Mouse (Mus musculus) intestine, embryonic 15.5 days (tissue): Measurements from ENCODE around the gene Ppt2. TPM values are rescaled to one million over a fixed set of nuclear protein-coding genes. Genes with fewer than 3 reads are reported as not detected.

Experiments used
- ATAC-seq: fragments of 200-750 bp; cut with Nextera tagmentation; 2 replicates; pipeline ENCODE4 v1.8.0; 2017; ENCODE audit warnings: moderate TSS enrichment, moderate library complexity
- H3K27ac ChIP-seq: fragments of 300-500 bp; sonication (generic); 2 replicates; pipeline ENCODE4 v1.5.1; 2015; ENCODE audit warnings: mild to moderate bottlenecking, inconsistent platforms
- H3K27me3 ChIP-seq: fragments of 300-500 bp; sonication (generic); replicated peaks from 2 replicates; pipeline ENCODE4 v1.6.1; 2015; ENCODE audit warnings: inconsistent platforms
- H3K36me3 ChIP-seq: fragments of 300-500 bp; sonication (generic); 2 replicates; pipeline ENCODE4 v1.6.1; 2015; ENCODE audit warnings: inconsistent platforms
- H3K4me1 ChIP-seq: fragments of 300-500 bp; sonication (generic); replicated peaks from 2 replicates; pipeline ENCODE4 v1.6.1; 2015; ENCODE audit warnings: inconsistent platforms
- H3K4me2 ChIP-seq: fragments of 300-500 bp; sonication (generic); replicated peaks from 2 replicates; pipeline ENCODE4 v1.6.1; 2015; ENCODE audit warnings: mild to moderate bottlenecking, inconsistent platforms
- H3K4me3 ChIP-seq: fragments of 300-500 bp; sonication (generic); replicated peaks from 2 replicates; pipeline ENCODE4 v1.5.1; 2015; ENCODE audit warnings: inconsistent platforms
- H3K9ac ChIP-seq: fragments of 300-500 bp; sonication (generic); 2 replicates; pipeline ENCODE4 v1.6.1; 2015; ENCODE audit warnings: inconsistent platforms
- H3K9me3 ChIP-seq: fragments of 300-500 bp; sonication (generic); 2 replicates; pipeline ENCODE4 v1.6.1; 2016; ENCODE audit warnings: inconsistent platforms
- WGBS: fragments of 180-500 bp; shearing (Covaris S2); methylation state at CpG from one replicate; pipeline ENCODE4 v1.1.7; 2015; 5-methylcytosine and 5-hydroxymethylcytosine counted together
- polyA plus RNA-seq: library from polyadenylated mRNA; unstranded; fragments of >200 nt; fragmentation: Nextera tagmentation; extraction: Ambion mirVana; gene quantifications from 2 replicates; pipeline ENCODE4 v1.2.1, GENCODE M21; 2015

Gene Ppt2
- polyA plus RNA-seq, 1 experiment from 2014 or later, result 27.8 TPM

GRCm38 (mm10) chr17:34654392-34654791 lies 26.1 kb upstream of the Ppt2 start:
- Histone ChIP-seq H3K4me1 (peaks cover 28% of the 10 kb centered on the region), H3K27ac (peak overlapping the region; percentile 44; the same call in 1 of the 2 replicates), H3K4me3 (no peak overlapping the region), H3K9ac (no peak overlapping the region), H3K9me3 (no peaks in the 10 kb centered on the region), H3K36me3 (peaks cover 6% of the 10 kb centered on the region), H3K4me2 (no peak overlapping the region), H3K27me3 (peaks cover 3% of the 10 kb centered on the region; the same call in 1 of the 2 replicates)
- ATAC-seq, result no peak
- WGBS, result 92% methylated on average over 13 of the region's 13 CpGs

- ATAC-seq, result no peak
- H3K27ac ChIP-seq, result no peak overlapping the region
- peaks cover 6% of the 10 kb centered on the region for H3K36me3 ChIP-seq
- H3K9ac ChIP-seq, result no peak overlapping the region
- no peaks in the 10 kb centered on the region for H3K9me3 ChIP-seq
- H3K4me2 ChIP-seq, result no peak overlapping the region
- no peak overlapping the region for H3K4me3 ChIP-seq
- H3K4me1 ChIP-seq, result peaks cover 26% of the 10 kb centered on the region
- 64% methylated on average over 9 of the region's 9 CpGs for WGBS
- no peaks in the 10 kb centered on the region for H3K27me3 ChIP-seq
Observed at GRCm38 (mm10) chr17:34653746-34654285, 25.5 kb upstream of the Ppt2 start.

GRCm38 (mm10) chr17:34652985-34653384 lies 24.7 kb upstream of the Ppt2 start:
- Histone ChIP-seq H3K4me3 (no peak overlapping the region), H3K9me3 (no peaks in the 10 kb centered on the region), H3K27me3 (no peaks in the 10 kb centered on the region), H3K9ac (no peak overlapping the region), H3K4me2 (no peak overlapping the region), H3K4me1 (peaks cover 29% of the 10 kb centered on the region), H3K27ac (no peak overlapping the region), H3K36me3 (peaks cover 6% of the 10 kb centered on the region)
- ATAC-seq, result no peak
- 94% methylated on average over 8 of the region's 8 CpGs for WGBS

GRCm38 (mm10) chr17:34652546-34652945 lies 24.2 kb upstream of the Ppt2 start:
- Histone ChIP-seq H3K27ac (no peak overlapping the region), H3K27me3 (no peaks in the 10 kb centered on the region), H3K9ac (no peak overlapping the region), H3K4me2 (no peak overlapping the region), H3K9me3 (no peaks in the 10 kb centered on the region), H3K4me1 (peaks cover 34% of the 10 kb centered on the region), H3K4me3 (no peak overlapping the region), H3K36me3 (peaks cover 6% of the 10 kb centered on the region)
- 96% methylated on average over 10 of the region's 10 CpGs for WGBS
- ATAC-seq, result no peak

GRCm38 (mm10) chr17:34651507-34652221 lies 23.4 kb upstream of the Ppt2 start:
- Histone ChIP-seq H3K4me1 (peaks cover 28% of the 10 kb centered on the region), H3K36me3 (peaks cover 6% of the 10 kb centered on the region), H3K4me2 (no peak overlapping the region), H3K27me3 (no peaks in the 10 kb centered on the region), H3K27ac (no peak overlapping the region), H3K9me3 (no peaks in the 10 kb centered on the region), H3K4me3 (no peak overlapping the region), H3K9ac (no peak overlapping the region)
- no peak for ATAC-seq
- 56% methylated on average over 19 of the region's 19 CpGs for WGBS

GRCm38 (mm10) chr17:34650781-34651180 lies 22.5 kb upstream of the Ppt2 start:
- 94% methylated on average over 14 of the region's 14 CpGs for WGBS
- peaks cover 7% of the 10 kb centered on the region for H3K36me3 ChIP-seq
- no peak overlapping the region for H3K4me2 ChIP-seq
- no peak overlapping the region for H3K9ac ChIP-seq
- H3K9me3 ChIP-seq, result no peaks in the 10 kb centered on the region
- no peak for ATAC-seq
- H3K27me3 ChIP-seq, result no peaks in the 10 kb centered on the region
- no peak overlapping the region for H3K27ac ChIP-seq
- no peak overlapping the region for H3K4me3 ChIP-seq
- peaks cover 25% of the 10 kb centered on the region for H3K4me1 ChIP-seq

- Histone ChIP-seq H3K36me3 (peaks cover 11% of the 10 kb centered on the region), H3K4me2 (no peak overlapping the region), H3K27ac (no peak overlapping the region), H3K4me1 (peaks cover 20% of the 10 kb centered on the region), H3K27me3 (no peaks in the 10 kb centered on the region), H3K4me3 (no peak overlapping the region), H3K9me3 (no peaks in the 10 kb centered on the region), H3K9ac (no peak overlapping the region)
- 88% methylated on average over 18 of the region's 18 CpGs for WGBS
- ATAC-seq, result no peak
Observed at GRCm38 (mm10) chr17:34649106-34649864, 21.0 kb upstream of the Ppt2 start.

- no peak overlapping the region for H3K27ac ChIP-seq
- 83% methylated on average over 16 of the region's 16 CpGs for WGBS
- no peak for ATAC-seq
- no peak overlapping the region; the same call in 1 of the 2 replicates for H3K9ac ChIP-seq
- peaks cover 23% of the 10 kb centered on the region for H3K4me1 ChIP-seq
- peak overlapping the region; percentile 97; the same call in 1 of the 2 replicates for H3K4me3 ChIP-seq
- H3K4me2 ChIP-seq, result peak overlapping the region; percentile 89
- H3K36me3 ChIP-seq, result peaks cover 11% of the 10 kb centered on the region
- H3K9me3 ChIP-seq, result no peaks in the 10 kb centered on the region
- H3K27me3 ChIP-seq, result no peaks in the 10 kb centered on the region
Observed at GRCm38 (mm10) chr17:34648141-34648890, 20.0 kb upstream of the Ppt2 start.

- no peaks in the 10 kb centered on the region for H3K27me3 ChIP-seq
- H3K36me3 ChIP-seq, result peaks cover 11% of the 10 kb centered on the region
- peaks cover 23% of the 10 kb centered on the region for H3K4me1 ChIP-seq
- no peaks in the 10 kb centered on the region for H3K9me3 ChIP-seq
- WGBS, result under 1% methylated on average over 66 of the region's 66 CpGs
- H3K9ac ChIP-seq, result peak within 1 kb of the TSS; percentile 90
- peak within 1 kb of the TSS; percentile 97 for H3K4me3 ChIP-seq
- ATAC-seq, result peak; percentile 97
- H3K4me2 ChIP-seq, result peak within 1 kb of the TSS; percentile 89
- H3K27ac ChIP-seq, result peak within 1 kb of the TSS; percentile 71
Observed at GRCm38 (mm10) chr17:34646906-34647787, 18.8 kb upstream of the Ppt2 start, which contains the start of gene Atf6b. Gene Atf6b (plus strand): TSS chr17:34647146.

- Histone ChIP-seq H3K9ac (no peak overlapping the region), H3K4me2 (peak overlapping the region; percentile 68), H3K4me3 (no peak overlapping the region), H3K9me3 (no peaks in the 10 kb centered on the region), H3K27me3 (no peaks in the 10 kb centered on the region), H3K36me3 (peaks cover 7% of the 10 kb centered on the region), H3K4me1 (peaks cover 28% of the 10 kb centered on the region), H3K27ac (no peak overlapping the region)
- no peak for ATAC-seq
- 91% methylated on average over 30 of the region's 30 CpGs for WGBS
Observed at GRCm38 (mm10) chr17:34645831-34646511, 17.7 kb upstream of the Ppt2 start.
